ENCODE assay signal across 9 mouse cellular contexts in the genomic region with DNA sequence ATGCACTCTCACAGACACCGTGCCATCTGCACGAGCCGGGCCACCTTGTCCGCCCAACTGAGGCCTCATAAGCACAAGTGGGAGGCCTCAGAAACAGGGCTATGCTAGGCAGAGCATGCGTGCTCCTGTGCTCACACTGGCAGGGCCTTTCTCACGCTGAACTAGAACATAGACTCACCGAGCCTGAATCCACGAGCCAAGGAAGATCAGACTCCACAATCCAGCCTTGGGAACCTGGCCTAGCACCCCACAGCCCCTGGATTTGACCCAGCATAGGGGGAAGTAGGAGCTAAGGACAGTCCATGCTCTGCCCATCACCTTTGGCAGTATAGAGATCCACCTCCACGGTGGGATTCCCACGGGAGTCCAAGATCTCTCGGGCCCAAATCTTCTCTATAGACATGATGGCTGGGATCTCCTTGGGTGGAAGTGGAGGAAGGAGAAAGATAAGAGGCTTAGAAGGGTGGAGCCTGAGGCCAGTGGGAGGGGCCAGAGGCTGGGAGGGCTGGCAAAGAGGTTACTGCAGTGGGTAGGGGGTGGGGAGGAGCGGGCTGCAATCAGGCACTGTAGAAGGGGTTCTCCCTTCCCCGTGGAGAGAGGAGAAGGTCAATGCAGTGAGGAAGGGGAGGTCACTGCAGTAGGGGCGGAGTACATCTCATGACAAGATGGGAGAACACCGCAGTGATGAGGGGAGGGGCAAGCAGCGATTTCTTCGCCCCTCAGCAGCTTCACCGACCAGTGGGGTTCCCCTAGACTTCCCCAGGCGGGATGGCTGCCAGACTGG. TPM values are rescaled to one million over a fixed set of nuclear protein-coding genes. Genes with fewer than 3 reads are reported as not detected.
A peak's percentile ranks its signal among the peaks of the same experiment; 100 is the strongest.
DNase-seq lines count a peak whose midpoint lies in the region; ATAC-seq and TF ChIP-seq lines count a peak whose summit lies in the region.
"Had no signal": no experiment of that assay in that cellular context is flagged by ENCODE, and none has a peak within 500 bp of the region (broad histone marks: within the 10 kb centered on the region; RNA-seq: fewer than 3 reads in every experiment).

No protein-coding gene starts in this region.

- no peak overlapping the region for H3K4me3 ChIP-seq in forebrain, embryonic 11.5 days (ENCODE audit: low read depth, low read length)
- peak overlapping the region; percentile 44; the same call in 1 of the 2 replicates for H3K4me3 ChIP-seq in limb, embryonic 11.5 days (ENCODE audit: low read depth, low read length)
- peak overlapping the region; percentile 81 for H3K4me3 ChIP-seq in olfactory bulb, adult 2 months (ENCODE audit: insufficient read depth, low read depth, low read length)

- peaks cover 5% of the 10 kb centered on the region; the same call in 1 of the 2 replicates for H3K4me1 ChIP-seq in forebrain, embryonic 11.5 days (replicated peaks; ENCODE audit: control insufficient read depth, insufficient read depth, low read length)
- peaks cover 13% of the 10 kb centered on the region; the same call in 1 of the 2 replicates for H3K4me1 ChIP-seq in limb, embryonic 11.5 days (ENCODE audit: control insufficient read depth, insufficient read depth, low read length)
- H3K4me1 ChIP-seq in olfactory bulb, adult 2 months (ENCODE audit: control insufficient read depth, insufficient read depth, low read length): peaks cover 45% of the 10 kb centered on the region

- peak; percentile 38 for ATAC-seq in forebrain, embryonic 11.5 days (replicated peaks; ENCODE audit: low FRiP score)
- ATAC-seq in limb, embryonic 11.5 days (ENCODE audit: insufficient number of reproducible peaks, low FRiP score, low TSS enrichment, low read depth): peak; percentile 33; the same call in 1 of the 2 replicates

- peak; percentile 57 to 60 for DNase-seq in frontal cortex, postnatal 36 days (ENCODE audit: low spot score in 2 of 2)
- no peak for DNase-seq in frontal cortex, postnatal 25 days (ENCODE audit: low spot score in 2 of 2)
- peak; percentile 51 for DNase-seq in right cerebral cortex, postnatal 14 days
- no peak for DNase-seq in right cerebral cortex, postnatal 36 days (ENCODE audit: low spot score in 2 of 2)
- DNase-seq in forebrain, embryonic 11.5 days (ENCODE audit: low spot score): peak; percentile 58
- no peak for DNase-seq in limb, embryonic 11.5 days (ENCODE audit: low spot score)
- no peak for DNase-seq in urinary bladder, postnatal 25 days (ENCODE audit: low spot score)

- TF ChIP-seq CTCF in olfactory bulb, adult 2 months (IDR thresholded peaks at IDR 0.05; ENCODE audit: insufficient read depth, low read depth, low read length): no peak

- peaks cover 4% of the 10 kb centered on the region; the same call in 1 of the 2 replicates for H3K27me3 ChIP-seq in forebrain, embryonic 11.5 days (ENCODE audit: control insufficient read depth, insufficient read depth, low read length)
- peaks cover 25% of the 10 kb centered on the region for H3K27me3 ChIP-seq in limb, embryonic 11.5 days (ENCODE audit: control insufficient read depth, insufficient read depth, low read length)

- no peak overlapping the region for H3K27ac ChIP-seq in forebrain, embryonic 11.5 days (ENCODE audit: low read depth, low read length)
- no peak overlapping the region for H3K27ac ChIP-seq in limb, embryonic 11.5 days (replicated peaks; ENCODE audit: low read depth, low read length)
- H3K27ac ChIP-seq in olfactory bulb, adult 2 months (ENCODE audit: insufficient read depth, low read depth, low read length): peak overlapping the region; percentile 91

- no peaks in the 10 kb centered on the region for H3K9me3 ChIP-seq in forebrain, embryonic 11.5 days (ENCODE audit: control insufficient read depth, low read length)
- no peaks in the 10 kb centered on the region for H3K9me3 ChIP-seq in limb, embryonic 11.5 days (ENCODE audit: control insufficient read depth, low read length)

- no peaks in the 10 kb centered on the region for H3K36me3 ChIP-seq in forebrain, embryonic 11.5 days (ENCODE audit: control insufficient read depth, insufficient read depth, low read length)
- H3K36me3 ChIP-seq in limb, embryonic 11.5 days (ENCODE audit: control insufficient read depth, insufficient read depth, low read length): no peaks in the 10 kb centered on the region

- peak overlapping the region; percentile 80 for H3K4me2 ChIP-seq in forebrain, embryonic 11.5 days (ENCODE audit: low read depth, low read length, severe bottlenecking)
- H3K4me2 ChIP-seq in limb, embryonic 11.5 days (ENCODE audit: low read depth, severe bottlenecking): peak overlapping the region; percentile 91

- no peak overlapping the region for H3K9ac ChIP-seq in forebrain, embryonic 11.5 days (ENCODE audit: low read length)
- no peak overlapping the region for H3K9ac ChIP-seq in limb, embryonic 11.5 days (ENCODE audit: low read length)

- no peak; the same call in 1 of the 2 replicates for TF ChIP-seq POLR2A in olfactory bulb, adult 2 months (IDR thresholded peaks at IDR 0.05; ENCODE audit: insufficient read depth, low read depth, low read length)

- WGBS in forebrain, embryonic 11.5 days: 21% methylated on average over 19 of the region's 19 CpGs
- WGBS in limb, embryonic 11.5 days: 25% methylated on average over 18 of the region's 19 CpGs
- WGBS in olfactory bulb, adult 2 months: 13% methylated on average over 19 of the region's 19 CpGs

RNA-seq across cellular contexts. Expression of gene Eno2, which starts 1.4 kb away (rescaled TPM):
- polyA plus RNA-seq in forebrain, embryonic 11.5 days (2014; fragmentation: Nextera tagmentation; extraction: Ambion mirVana): 5.8 and 6.0 TPM in 2 replicates
- polyA plus RNA-seq in limb, embryonic 11.5 days (2014; fragmentation: Nextera tagmentation; extraction: Ambion mirVana): 1.8 and 3.0 TPM in 2 replicates
- 916 and 939 TPM in 2 replicates for polyA plus RNA-seq in olfactory bulb, adult 2 months (2012; ENCODE audit: insufficient read depth, insufficient read length, low replicate concordance, missing spikeins)

RNA-seq across cellular contexts. Expression of gene Lrrc23, which starts 11.4 kb away (rescaled TPM):
- polyA plus RNA-seq in forebrain, embryonic 11.5 days (2014; fragmentation: Nextera tagmentation; extraction: Ambion mirVana): 4.5 and 6.8 TPM in 2 replicates
- 0.91 and 1.0 TPM in 2 replicates for polyA plus RNA-seq in limb, embryonic 11.5 days (2014; fragmentation: Nextera tagmentation; extraction: Ambion mirVana)
- polyA plus RNA-seq in olfactory bulb, adult 2 months (2012; ENCODE audit: insufficient read depth, insufficient read length, low replicate concordance, missing spikeins): not detected in 2 replicates

RNA-seq across cellular contexts. Expression of gene Atn1, which starts 11.8 kb away (rescaled TPM):
- 13.9 and 14.4 TPM in 2 replicates for polyA plus RNA-seq in forebrain, embryonic 11.5 days (2014; fragmentation: Nextera tagmentation; extraction: Ambion mirVana)
- polyA plus RNA-seq in limb, embryonic 11.5 days (2014; fragmentation: Nextera tagmentation; extraction: Ambion mirVana): 13.1 and 14.0 TPM in 2 replicates
- not detected in 2 replicates for polyA plus RNA-seq in olfactory bulb, adult 2 months (2012; ENCODE audit: insufficient read depth, insufficient read length, low replicate concordance, missing spikeins)

RNA-seq across cellular contexts. Expression of gene Gm45234, which starts 12.3 kb away (rescaled TPM):
- polyA plus RNA-seq in forebrain, embryonic 11.5 days (2014; fragmentation: Nextera tagmentation; extraction: Ambion mirVana): not detected in 2 replicates
- 0.13 TPM in 1 of 2 replicates, not detected in the other for polyA plus RNA-seq in limb, embryonic 11.5 days (2014; fragmentation: Nextera tagmentation; extraction: Ambion mirVana)
- polyA plus RNA-seq in olfactory bulb, adult 2 months (2012; ENCODE audit: insufficient read depth, insufficient read length, low replicate concordance, missing spikeins): not detected in 2 replicates
- polyA plus RNA-seq: large intestine, adult 2 months had no signal

RNA-seq across cellular contexts. Expression of gene Grcc10, which starts 26.9 kb away (rescaled TPM):
- polyA plus RNA-seq in forebrain, embryonic 11.5 days (2014; fragmentation: Nextera tagmentation; extraction: Ambion mirVana): 509 and 514 TPM in 2 replicates
- 491 and 549 TPM in 2 replicates for polyA plus RNA-seq in limb, embryonic 11.5 days (2014; fragmentation: Nextera tagmentation; extraction: Ambion mirVana)
- polyA plus RNA-seq in olfactory bulb, adult 2 months (2012; ENCODE audit: insufficient read depth, insufficient read length, low replicate concordance, missing spikeins): 1,072 TPM in 1 of 2 replicates, not detected in the other

Comparison
In these comparisons a context has a peak if more than half of its experiments do, and no peak if none do; other contexts are left out.
1. DNase-seq: peak in frontal cortex, postnatal 36 days (2 of 2), right cerebral cortex, postnatal 14 days (single experiment) and forebrain, embryonic 11.5 days (single experiment); none in frontal cortex, postnatal 25 days (0 of 2), right cerebral cortex, postnatal 36 days (0 of 2), limb, embryonic 11.5 days (single experiment) and urinary bladder, postnatal 25 days (single experiment).
2. RNA of gene Eno2, which starts 1.4 kb away (polyA plus RNA-seq): 916 to 939 TPM in olfactory bulb, adult 2 months; 5.8 to 6.0 TPM in forebrain, embryonic 11.5 days and 1.8 to 3.0 TPM in limb, embryonic 11.5 days; every median in the first group is over 100 times any median in the second.
3. RNA of gene Atn1, which starts 11.8 kb away (polyA plus RNA-seq): 13.9 to 14.4 TPM in forebrain, embryonic 11.5 days and 13.1 to 14.0 TPM in limb, embryonic 11.5 days; not detected in olfactory bulb, adult 2 months; every median in the first group is over 10 times any median in the second.